Comparison of ENCODE assay signal across 29 mouse cellular contexts in genomic region chr2:91252001-91252400, GRCm38 (mm10). TPM values are rescaled to one million over a fixed set of nuclear protein-coding genes. Genes with fewer than 3 reads are reported as not detected.
A peak's percentile ranks its signal among the peaks of the same experiment; 100 is the strongest.
DNase-seq lines count a peak whose midpoint lies in the region; ATAC-seq and TF ChIP-seq lines count a peak whose summit lies in the region.
"Had no signal": no experiment of that assay in that cellular context is flagged by ENCODE, and none has a peak within 500 bp of the region (broad histone marks: within the 10 kb centered on the region; RNA-seq: fewer than 3 reads in every experiment).

No protein-coding gene starts in this region.

- H3K4me3 ChIP-seq in gastrocnemius, adult 2 months: no peak overlapping the region
- no peak overlapping the region for H3K4me3 ChIP-seq in heart, embryonic 10.5 days
- H3K4me3 ChIP-seq in heart, embryonic 14.5 days (ENCODE audit: control insufficient read depth in 1 of 2, insufficient read depth in 1 of 2, low read depth in 1 of 2, low read length in 2 of 2): no peak overlapping the region
- no peak overlapping the region for H3K4me3 ChIP-seq in CH12.LX (replicated peaks in 1 of 3; ENCODE audit: low read depth in 2 of 3, low read length in 2 of 3, poor library complexity in 1 of 3)
- H3K4me3 ChIP-seq: embryonic facial prominence, embryonic 12.5 days; embryonic facial prominence, embryonic 15.5 days; hindbrain, embryonic 10.5 days; hindbrain, embryonic 13.5 days; intestine, embryonic 15.5 days; kidney, embryonic 15.5 days had no signal

- no peaks in the 10 kb centered on the region for H3K9me3 ChIP-seq in heart, embryonic 10.5 days
- no peaks in the 10 kb centered on the region for H3K9me3 ChIP-seq in heart, embryonic 14.5 days (ENCODE audit: control insufficient read depth, low read length)
- no peaks in the 10 kb centered on the region for H3K9me3 ChIP-seq in CH12.LX (replicated peaks; ENCODE audit: low read length)
- H3K9me3 ChIP-seq: embryonic facial prominence, embryonic 12.5 days; embryonic facial prominence, embryonic 15.5 days; hindbrain, embryonic 10.5 days; hindbrain, embryonic 13.5 days; intestine, embryonic 15.5 days; kidney, embryonic 15.5 days had no signal

- intact Hi-C loops in gastrocnemius, adult 2 months (cut with DNase I): no loop called here
- intact Hi-C loops in gastrocnemius, postnatal 14 days (cut with DNase I; ENCODE audit: low total_unique reads): no loop called here
- intact Hi-C loops in heart, postnatal 25 days (cut with DNase I): no loop called here

- H3K36me3 ChIP-seq in heart, embryonic 10.5 days: no peaks in the 10 kb centered on the region
- no peaks in the 10 kb centered on the region for H3K36me3 ChIP-seq in heart, embryonic 14.5 days (ENCODE audit: control insufficient read depth, insufficient read depth, low read length)
- H3K36me3 ChIP-seq in CH12.LX (replicated peaks in 1 of 2; ENCODE audit: control insufficient read depth in 1 of 2, insufficient read depth in 1 of 2, low read length in 1 of 2): no peaks in the 10 kb centered on the region
- H3K36me3 ChIP-seq: embryonic facial prominence, embryonic 12.5 days; embryonic facial prominence, embryonic 15.5 days; hindbrain, embryonic 10.5 days; hindbrain, embryonic 13.5 days; intestine, embryonic 15.5 days; kidney, embryonic 15.5 days had no signal

- TF ChIP-seq POLR2A in CH12.LX (IDR thresholded peaks at IDR 0.05; ENCODE audit: low read depth, low read length): no peak

- H3K4me2 ChIP-seq in heart, embryonic 14.5 days (ENCODE audit: low read length): no peak overlapping the region
- no peak overlapping the region for H3K4me2 ChIP-seq in CH12.LX (ENCODE audit: insufficient read depth, low read depth, poor library complexity, severe bottlenecking)
- H3K4me2 ChIP-seq: embryonic facial prominence, embryonic 12.5 days; embryonic facial prominence, embryonic 15.5 days; hindbrain, embryonic 13.5 days; intestine, embryonic 15.5 days; kidney, embryonic 15.5 days had no signal

- no peak overlapping the region for H3K9ac ChIP-seq in heart, embryonic 14.5 days (ENCODE audit: low read length)
- no peak overlapping the region for H3K9ac ChIP-seq in CH12.LX (ENCODE audit: insufficient read depth, low read depth)
- H3K9ac ChIP-seq: embryonic facial prominence, embryonic 12.5 days; embryonic facial prominence, embryonic 15.5 days; forebrain, postnatal 0 days; hindbrain, embryonic 13.5 days; intestine, embryonic 15.5 days; kidney, embryonic 15.5 days had no signal

- ATAC-seq in heart, embryonic 14.5 days (ENCODE audit: insufficient number of reproducible peaks, insufficient read depth, low FRiP score, low read depth): no peak
- ATAC-seq: forebrain, embryonic 14.5 days; forebrain, postnatal 0 days; hindbrain, embryonic 16.5 days; intestine, embryonic 15.5 days had no signal

- no peak for TF ChIP-seq CTCF in gastrocnemius, adult 2 months (IDR thresholded peaks at IDR 0.05)
- TF ChIP-seq CTCF in CH12.LX (conservative IDR thresholded peaks at IDR 0.05 in 1 of 2, IDR thresholded peaks at IDR 0.05 in 1 of 2; ENCODE audit: low read depth in 2 of 2, low read length in 2 of 2): no peak

- no peaks in the 10 kb centered on the region for H3K79me2 ChIP-seq in CH12.LX (replicated peaks; ENCODE audit: control insufficient read depth, extremely low read depth, insufficient read depth, poor library complexity, severe bottlenecking)

- dilution Hi-C loops in CH12.LX (cut with MboI; ENCODE audit: extremely low pct_ligation_motif_present, extremely low pct_unique_long_range_greater_than_20kb, low sequenced_read_pairs): no loop called here

- peaks cover 32% of the 10 kb centered on the region for H3K4me1 ChIP-seq in heart, embryonic 10.5 days
- peaks cover 9 to 20% of the 10 kb centered on the region in 2 experiments for H3K4me1 ChIP-seq in heart, embryonic 14.5 days (ENCODE audit: control insufficient read depth in 2 of 2, insufficient read depth in 2 of 2, low read length in 2 of 2)
- H3K4me1 ChIP-seq in CH12.LX (ENCODE audit: control insufficient read depth in 1 of 2, insufficient read depth in 2 of 2): peaks cover 9 to 29% of the 10 kb centered on the region in 2 experiments

- DNase-seq in gastrocnemius, adult 2 months: no peak
- no peak for DNase-seq in gastrocnemius, postnatal 14 days
- peak; percentile 45 for DNase-seq in heart, embryonic 10.5 days (ENCODE audit: low spot score)
- DNase-seq in heart, postnatal 25 days (ENCODE audit: low spot score): no peak
- DNase-seq in heart, postnatal 4 days: no peak
- no peak for DNase-seq in CH12.LX (ENCODE audit: extremely low read depth)
- DNase-seq in cerebellum, postnatal 36 days: no peak
- DNase-seq: adrenal gland, adult 8-10 months; adrenal gland, postnatal 25 days; B cell, adult 2 months; cerebellum, adult 18-20 months; cerebellum, adult 9-10 months; cerebellum, postnatal 14 days; forebrain, postnatal 0 days; gastrocnemius, postnatal 36 days; kidney, adult 11 months; kidney, adult 8-10 months; kidney, postnatal 10 days had no signal

- TF ChIP-seq RAD21 in CH12.LX (IDR thresholded peaks at IDR 0.05; ENCODE audit: low read depth, low read length): no peak

- no peak for TF ChIP-seq EP300 in CH12.LX (IDR thresholded peaks at IDR 0.05; ENCODE audit: low read length)

- in situ Hi-C loops in CH12.LX (cut with MboI; ENCODE audit: low pct_ligation_motif_present, low pct_unique_long_range_greater_than_20kb, low sequenced_read_pairs): no loop called here

- H3K27ac ChIP-seq in gastrocnemius, adult 2 months: peak overlapping the region; percentile 97
- H3K27ac ChIP-seq in heart, embryonic 10.5 days: no peak overlapping the region; the same call in 1 of the 2 replicates
- H3K27ac ChIP-seq in heart, embryonic 14.5 days (replicated peaks in 1 of 2; ENCODE audit: control insufficient read depth in 1 of 2, insufficient read depth in 1 of 2, low read depth in 2 of 2, low read length in 2 of 2): peak overlapping the region; percentile 53 to 70
- H3K27ac ChIP-seq in CH12.LX (ENCODE audit: insufficient read depth, low read depth): no peak overlapping the region
- H3K27ac ChIP-seq: embryonic facial prominence, embryonic 12.5 days; embryonic facial prominence, embryonic 15.5 days; hindbrain, embryonic 10.5 days; hindbrain, embryonic 13.5 days; intestine, embryonic 15.5 days; kidney, embryonic 15.5 days had no signal

- 61% methylated on average over 4 of the region's 4 CpGs for WGBS in heart, embryonic 10.5 days
- 53% methylated on average over 4 of the region's 4 CpGs for WGBS in heart, embryonic 14.5 days

- H3K27me3 ChIP-seq in heart, embryonic 10.5 days (ENCODE audit: insufficient read depth, poor library complexity, severe bottlenecking): peaks cover 34% of the 10 kb centered on the region
- H3K27me3 ChIP-seq in heart, embryonic 14.5 days (ENCODE audit: control insufficient read depth, insufficient read depth, low read length): peaks cover 10% of the 10 kb centered on the region
- H3K27me3 ChIP-seq in CH12.LX (replicated peaks): no peaks in the 10 kb centered on the region

RNA-seq across cellular contexts. Expression of gene Pacsin3, which starts 3.8 kb away (rescaled TPM):
- 100 to 1,000 TPM; 375 to 428 TPM for total RNA-seq in gastrocnemius, adult 2 months (2021)
- total RNA-seq in gastrocnemius, postnatal 14 days (2021): 100 to 1,000 TPM; 282 to 292 TPM
- 26.0 and 27.4 TPM in 2 replicates for polyA plus RNA-seq in heart, embryonic 10.5 days (2016; fragmentation: Nextera tagmentation; extraction: Ambion mirVana)
- total RNA-seq in heart, postnatal 25 days (2021): 100 to 1,000 TPM; 133 to 138 TPM
- polyA plus RNA-seq in heart, embryonic 14.5 days (2014; fragmentation: Nextera tagmentation; extraction: Ambion mirVana): 38.2 and 39.6 TPM in 2 replicates
- 10 to 100 TPM; 90.5 to 99.5 TPM for total RNA-seq in heart, postnatal 4 days (2021)
- total RNA-seq in CH12.LX (2012; rRNA removed) (5.3 and 9.1 TPM in 2 replicates), CH12.LX (2014; rRNA removed) (1.2 and 1.5 TPM in 2 replicates)
- 1.4 and 3.1 TPM in 2 replicates for polyA plus RNA-seq in CH12.LX (2012; ENCODE audit: insufficient read length, low read depth)
- total RNA-seq: common myeloid progenitor, adult 5-6 weeks; granulocyte monocyte progenitor cell, adult 5-6 weeks had no signal

RNA-seq across cellular contexts. Expression of gene Arfgap2, which starts 12.8 kb away (rescaled TPM):
- 100 to 1,000 TPM; 152 to 211 TPM for total RNA-seq in gastrocnemius, adult 2 months (2021)
- total RNA-seq in gastrocnemius, postnatal 14 days (2021): 100 to 1,000 TPM in 1 of 2 experiments, 10 to 100 TPM in 1; 74.4 to 104 TPM
- polyA plus RNA-seq in heart, embryonic 10.5 days (2016; fragmentation: Nextera tagmentation; extraction: Ambion mirVana): 82.3 and 85.7 TPM in 2 replicates
- 10 to 100 TPM; 56.2 TPM for total RNA-seq in heart, postnatal 25 days (2021)
- polyA plus RNA-seq in heart, embryonic 14.5 days (2014; fragmentation: Nextera tagmentation; extraction: Ambion mirVana): 59.2 and 65.8 TPM in 2 replicates
- 10 to 100 TPM; 64.1 to 67.4 TPM for total RNA-seq in heart, postnatal 4 days (2021)
- total RNA-seq in CH12.LX (2012; rRNA removed): 57.0 and 71.6 TPM in 2 replicates
- 48.3 and 55.1 TPM in 2 replicates for total RNA-seq in CH12.LX (2014; rRNA removed)
- 77.6 and 80.0 TPM in 2 replicates for polyA plus RNA-seq in CH12.LX (2012; ENCODE audit: insufficient read length, low read depth)

RNA-seq across cellular contexts. Expression of gene Ddb2, which starts 15.2 kb away (rescaled TPM):
- 1 to 10 TPM; 2.6 to 2.8 TPM for total RNA-seq in gastrocnemius, adult 2 months (2021)
- total RNA-seq in gastrocnemius, postnatal 14 days (2021): 1 to 10 TPM; 3.1 to 4.1 TPM
- 7.3 and 9.4 TPM in 2 replicates for polyA plus RNA-seq in heart, embryonic 10.5 days (2016; fragmentation: Nextera tagmentation; extraction: Ambion mirVana)
- total RNA-seq in heart, postnatal 25 days (2021): 1 to 10 TPM; 2.9 to 3.1 TPM
- polyA plus RNA-seq in heart, embryonic 14.5 days (2014; fragmentation: Nextera tagmentation; extraction: Ambion mirVana): 7.0 and 8.3 TPM in 2 replicates
- 1 to 10 TPM; 5.0 to 5.1 TPM for total RNA-seq in heart, postnatal 4 days (2021)
- total RNA-seq in CH12.LX (2012; rRNA removed) (11.0 and 13.9 TPM in 2 replicates), CH12.LX (2014; rRNA removed) (20.2 and 23.4 TPM in 2 replicates)
- 14.1 and 15.2 TPM in 2 replicates for polyA plus RNA-seq in CH12.LX (2012; ENCODE audit: insufficient read length, low read depth)

RNA-seq across cellular contexts. Expression of gene Acp2, which starts 49.3 kb away (rescaled TPM):
- 10 to 100 TPM; 12.5 to 13.6 TPM for total RNA-seq in gastrocnemius, adult 2 months (2021)
- total RNA-seq in gastrocnemius, postnatal 14 days (2021): 10 to 100 TPM; 11.6 to 12.5 TPM
- 17.6 and 24.2 TPM in 2 replicates for polyA plus RNA-seq in heart, embryonic 10.5 days (2016; fragmentation: Nextera tagmentation; extraction: Ambion mirVana)
- 10 to 100 TPM; 17.6 to 22.8 TPM for total RNA-seq in heart, postnatal 25 days (2021)
- polyA plus RNA-seq in heart, embryonic 14.5 days (2014; fragmentation: Nextera tagmentation; extraction: Ambion mirVana): 21.9 and 22.7 TPM in 2 replicates
- total RNA-seq in heart, postnatal 4 days (2021): 10 to 100 TPM; 21.0 to 21.8 TPM
- total RNA-seq in CH12.LX (2012; rRNA removed) (3.1 and 4.2 TPM in 2 replicates), CH12.LX (2014; rRNA removed) (2.4 and 2.9 TPM in 2 replicates)
- polyA plus RNA-seq in CH12.LX (2012; ENCODE audit: insufficient read length, low read depth): 3.1 TPM in 2 replicates

RNA-seq across cellular contexts. Expression of gene Nr1h3, which starts 49.4 kb away (rescaled TPM):
- 10 to 100 TPM; 26.8 to 26.9 TPM for total RNA-seq in gastrocnemius, adult 2 months (2021)
- total RNA-seq in gastrocnemius, postnatal 14 days (2021): 1 to 10 TPM; 5.1 to 9.1 TPM
- 1.9 and 4.5 TPM in 2 replicates for polyA plus RNA-seq in heart, embryonic 10.5 days (2016; fragmentation: Nextera tagmentation; extraction: Ambion mirVana)
- 10 to 100 TPM; 13.8 to 15.9 TPM for total RNA-seq in heart, postnatal 25 days (2021)
- polyA plus RNA-seq in heart, embryonic 14.5 days (2014; fragmentation: Nextera tagmentation; extraction: Ambion mirVana): 2.2 and 2.6 TPM in 2 replicates
- total RNA-seq in heart, postnatal 4 days (2021): 1 to 10 TPM; 1.6 to 2.7 TPM
- 0.50 and 0.93 TPM in 2 replicates for total RNA-seq in CH12.LX (2012; rRNA removed)
- total RNA-seq in CH12.LX (2014; rRNA removed): 0.17 and 0.59 TPM in 2 replicates
- 0.19 TPM in 1 of 2 replicates, not detected in the other for polyA plus RNA-seq in CH12.LX (2012; ENCODE audit: insufficient read length, low read depth)

Comparison
In these comparisons a context has a peak if more than half of its experiments do, and no peak if none do; other contexts are left out.
1. H3K27ac ChIP-seq: peak in gastrocnemius, adult 2 months (single experiment) and heart, embryonic 14.5 days (2 of 2); none in heart, embryonic 10.5 days (single experiment) and CH12.LX (single experiment).
2. RNA of gene Pacsin3, which starts 3.8 kb away (total RNA-seq): 375 to 428 TPM in gastrocnemius, adult 2 months, 282 to 292 TPM in gastrocnemius, postnatal 14 days, 133 to 138 TPM in heart, postnatal 25 days and 90.5 to 99.5 TPM in heart, postnatal 4 days; 1.2 to 9.1 TPM in CH12.LX; every median in the first group is over 4 times any median in the second.